Mouse (Mus musculus) left cerebral cortex, postnatal 36 days (tissue): ENCODE results near the gene Zcchc24. TPM values are rescaled to one million over a fixed set of nuclear protein-coding genes. Genes with fewer than 3 reads are reported as not detected.

ENCODE experiments used
- DNase-seq, 2 experiments: peaks; one replicate each; pipeline ENCODE4 v3.0.0; 2021 to 2022; ENCODE audit warnings: low spot score in 2 of 2, mixed read lengths in 1 of 2
- intact Hi-C: fragments of 180-260 bp; cut with DNase I; formaldehyde crosslinking; loops from one replicate; pipeline ENCODE4 v1.15.1; 2025
- total RNA-seq, 2 experiments: library from RNA; stranded (reverse); gene quantifications; 2 replicates each; pipeline ENCODE4 v1.2.3; 2021

The Zcchc24 gene
- total RNA-seq, 2 experiments from 2014 or later: 49.1 to 49.7 TPM

DNA sequence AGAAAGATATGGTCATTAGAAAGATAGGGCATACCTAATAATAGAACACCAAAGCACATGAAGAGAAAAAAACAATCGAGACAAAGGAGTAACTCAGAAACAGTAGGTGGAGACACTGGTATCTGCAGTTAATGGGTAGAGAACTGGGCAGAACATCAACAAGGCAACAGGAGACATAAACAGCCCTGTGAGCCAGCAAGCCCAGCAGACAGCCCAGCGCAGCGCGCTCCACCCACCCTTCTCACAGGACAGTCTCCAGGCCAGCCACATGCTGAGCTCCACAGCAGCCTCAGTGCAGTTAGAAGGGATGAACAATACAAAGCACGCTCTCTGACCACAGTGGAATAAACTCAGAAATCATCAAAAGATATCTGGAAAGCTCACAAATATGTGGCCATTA is 15.8 kb downstream of the Zcchc24 start:
- intact Hi-C loops: no loop called here
- DNase-seq: no peak

DNA sequence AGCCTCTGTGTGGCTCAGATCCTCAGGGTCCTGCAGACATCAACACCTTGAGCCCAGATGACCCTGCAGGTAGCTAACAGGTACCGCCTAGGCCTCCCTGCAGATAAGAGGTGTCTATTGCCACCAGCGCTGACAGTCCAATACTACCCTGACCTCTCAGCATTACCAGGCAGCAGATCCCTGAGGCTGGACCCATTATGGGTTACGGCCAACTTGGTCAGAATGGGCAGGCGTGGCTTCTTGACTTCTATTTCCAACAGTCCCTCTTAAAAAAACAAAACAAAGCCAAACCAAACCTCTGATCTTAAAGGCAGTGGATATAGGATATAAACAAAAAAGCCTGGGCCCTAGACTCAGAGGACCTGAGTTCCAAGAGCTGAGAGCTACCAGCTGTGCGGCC is 17.8 kb downstream of the Zcchc24 start:
- intact Hi-C loops: no loop called here
- no peak for DNase-seq

DNA sequence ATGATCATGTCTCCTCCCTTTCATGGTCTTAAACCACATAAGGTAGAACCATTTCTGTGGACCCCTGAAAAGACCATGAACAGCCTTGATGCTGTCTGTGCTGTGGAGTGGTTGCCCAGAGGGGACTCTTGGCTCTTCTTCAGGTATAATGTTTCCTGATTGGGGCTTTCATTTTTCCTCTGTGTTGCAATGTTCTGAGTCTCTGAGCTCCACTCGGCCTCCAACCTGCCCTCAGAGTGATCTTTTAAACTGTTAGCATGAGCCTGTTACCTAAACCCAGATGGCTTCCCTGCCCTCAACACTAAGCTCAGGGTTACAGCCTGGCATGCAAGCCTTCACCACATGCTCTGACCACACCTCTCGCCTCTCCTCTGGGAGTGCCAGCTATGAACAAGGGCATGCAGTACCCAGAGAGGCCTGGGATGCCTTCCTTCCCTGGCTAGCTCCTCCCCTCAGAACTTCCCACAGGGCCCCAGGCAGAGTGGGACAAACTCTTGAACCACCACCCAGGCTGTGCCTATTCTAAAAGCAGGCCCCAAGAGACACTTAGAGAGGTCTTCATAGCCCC is 18.3 kb downstream of the Zcchc24 start:
- intact Hi-C loops: no loop called here
- no peak for DNase-seq

DNA sequence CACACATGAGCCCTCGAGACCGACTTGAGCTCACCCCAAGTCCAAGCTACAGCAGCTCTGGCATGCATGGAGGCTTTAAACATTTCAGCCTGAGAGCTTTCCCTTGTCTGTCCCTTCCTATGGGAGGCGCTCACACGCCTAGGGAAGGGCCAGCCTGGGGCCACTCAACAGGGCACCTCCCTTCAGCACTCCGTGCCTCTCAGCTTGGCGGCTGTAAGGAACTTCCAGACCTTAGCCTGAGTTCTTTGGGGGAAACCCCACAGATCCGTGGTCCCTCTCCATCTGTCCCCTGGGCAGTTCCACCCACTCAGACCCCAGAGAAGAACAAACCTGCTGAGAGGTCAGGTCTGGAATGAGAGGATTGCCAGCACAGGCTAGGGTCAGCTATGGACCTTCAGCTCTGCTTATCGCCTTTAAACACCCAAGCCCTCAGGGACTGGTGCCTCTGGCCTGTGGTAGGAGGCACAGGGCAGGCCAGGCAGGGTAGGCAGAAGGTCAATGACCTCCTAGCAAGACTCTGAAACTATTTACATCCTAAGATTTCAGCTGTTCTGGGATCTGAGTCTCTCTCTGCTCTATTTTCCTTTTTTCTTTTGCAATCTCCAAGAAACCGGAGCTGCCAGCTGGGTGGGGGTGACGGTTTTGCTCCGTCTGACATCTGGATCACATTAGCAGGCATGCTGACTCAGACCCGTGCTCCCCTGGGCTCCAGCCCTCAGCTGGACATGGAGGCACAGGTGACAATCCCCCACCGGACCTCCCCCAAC is 19.5 kb downstream of the Zcchc24 start:
- intact Hi-C loops: no loop called here
- DNase-seq: no peak

- intact Hi-C loops: no loop called here
- DNase-seq: no peak
Measured at GRCm38 (mm10) chr14:25747996-25748756, 20.7 kb downstream of the Zcchc24 start.

GRCm38 (mm10) chr14:25746971-25747945 is 21.6 kb downstream of the Zcchc24 start:
- no peak for DNase-seq
- intact Hi-C loops: no loop called here

DNA sequence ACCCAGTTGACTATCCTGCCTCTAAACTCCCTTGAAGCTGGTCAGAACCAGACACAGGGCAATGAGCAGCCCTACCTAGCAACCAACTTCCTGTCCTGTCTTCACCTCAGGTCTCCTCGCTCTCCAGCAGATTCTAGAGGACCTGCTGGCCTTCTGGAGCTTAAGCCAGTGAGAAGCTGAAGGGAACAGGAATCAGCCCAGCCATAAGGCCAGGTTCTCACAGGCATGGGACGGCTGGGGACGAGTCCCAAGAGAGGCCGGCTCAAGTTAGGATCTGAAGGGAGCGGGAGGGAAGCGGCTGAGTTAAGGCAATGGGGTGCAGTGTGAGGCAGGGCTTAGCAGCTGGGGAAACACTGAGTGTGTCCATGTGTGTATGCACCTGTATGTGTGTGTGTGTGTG is 22.5 kb downstream of the Zcchc24 start:
- intact Hi-C loops: no loop called here
- no peak for DNase-seq

DNA sequence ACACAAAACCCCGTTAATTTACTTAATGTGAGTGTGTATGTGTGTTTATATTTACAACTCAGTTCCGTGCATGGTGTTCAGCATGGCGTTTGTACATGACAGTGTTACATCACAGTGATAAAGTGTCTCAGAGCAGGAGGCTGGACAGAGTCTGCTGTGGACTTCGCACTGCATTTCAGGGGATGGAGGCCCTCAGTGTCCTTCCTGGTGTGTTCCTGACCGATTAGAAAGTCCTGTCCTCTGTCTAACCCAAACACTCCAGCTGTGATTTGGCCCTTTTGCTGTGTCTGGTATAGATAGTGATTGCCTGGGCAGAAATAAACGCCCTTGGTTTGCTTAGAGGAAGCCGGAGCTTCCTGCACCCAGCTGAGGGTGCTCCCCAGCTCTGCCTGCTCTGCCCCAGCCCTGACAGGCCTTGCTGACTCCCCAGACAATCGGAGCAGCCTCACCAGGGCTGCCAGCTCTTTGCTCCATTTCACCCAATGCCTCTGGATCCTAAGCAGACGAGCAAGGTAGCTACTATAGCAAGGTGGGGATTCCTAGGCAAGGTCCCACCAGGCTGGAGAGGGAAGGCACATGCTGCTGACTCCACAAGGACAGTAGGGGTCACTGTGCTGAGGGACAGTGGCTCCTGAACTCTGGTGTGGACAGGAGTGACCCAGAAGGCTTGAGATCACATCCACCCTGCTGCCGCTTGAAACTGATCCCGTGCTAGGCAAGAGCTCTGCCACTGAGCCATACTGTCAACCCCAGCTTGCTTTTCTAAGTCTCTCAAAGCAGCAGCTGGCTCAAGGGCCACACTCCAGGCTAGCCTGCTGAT is 23.3 kb downstream of the Zcchc24 start:
- intact Hi-C loops: no loop called here
- no peak for DNase-seq

DNA sequence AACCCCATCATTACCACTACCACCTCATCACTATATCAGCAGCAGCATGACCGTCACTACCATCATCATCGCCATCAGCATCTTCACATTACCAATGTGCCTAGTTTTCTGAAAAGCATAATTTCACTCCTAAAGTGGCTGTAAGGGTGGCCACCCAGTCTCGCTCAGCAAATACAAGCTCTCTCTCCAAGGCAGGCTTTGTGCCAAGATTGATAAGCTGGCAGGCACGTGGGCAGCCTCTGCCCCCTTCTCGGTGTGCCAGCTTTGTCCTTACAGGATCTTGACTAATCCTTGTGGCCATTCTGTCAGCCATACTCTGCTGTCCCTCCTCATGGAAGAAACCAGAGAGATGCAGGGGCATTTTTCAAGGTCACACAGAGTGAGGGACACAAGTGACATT is 25.9 kb downstream of the Zcchc24 start:
- no peak for DNase-seq
- intact Hi-C loops: no loop called here

GRCm38 (mm10) chr14:25741840-25742367 is 26.9 kb downstream of the Zcchc24 start:
- DNase-seq: no peak
- intact Hi-C loops: no loop called here

- no peak for DNase-seq
- intact Hi-C loops: no loop called here
Measured at GRCm38 (mm10) chr14:25741211-25741610, 27.6 kb downstream of the Zcchc24 start.

DNA sequence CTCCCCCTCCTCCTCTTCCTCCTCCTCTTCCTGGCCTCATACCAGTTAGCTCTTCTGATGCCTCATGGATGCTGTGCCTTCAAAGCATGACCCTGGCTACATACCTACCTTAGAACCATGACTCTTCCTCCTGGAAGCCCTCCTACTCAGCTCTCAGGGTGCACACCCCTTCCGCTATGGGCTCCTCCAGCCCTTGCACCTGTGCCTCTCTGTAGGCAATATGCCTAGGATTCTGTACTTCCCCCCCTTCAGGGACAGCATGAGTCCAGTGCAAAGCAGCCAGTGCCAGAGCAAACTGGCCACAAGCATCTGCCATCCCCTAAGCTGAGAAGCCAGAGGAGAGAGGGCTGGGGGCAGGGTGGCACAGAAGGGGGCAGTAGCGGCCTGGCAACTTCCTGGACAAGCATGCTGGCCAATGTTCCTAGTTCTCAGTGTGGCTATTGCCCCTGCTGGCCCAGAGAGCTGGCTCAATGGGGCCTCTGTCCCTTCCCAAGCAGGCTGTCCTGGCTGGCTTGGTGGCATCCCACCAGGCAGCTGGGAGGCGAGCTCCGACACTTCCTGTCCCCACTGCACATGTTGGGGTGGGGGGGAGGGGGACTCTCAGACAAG is 28.8 kb downstream of the Zcchc24 start:
- DNase-seq: peak; percentile 51 to 52
- intact Hi-C loops: no loop called here

GRCm38 (mm10) chr14:25738591-25739001 is 30.2 kb downstream of the Zcchc24 start:
- DNase-seq: no peak
- intact Hi-C loops: no loop called here

DNA sequence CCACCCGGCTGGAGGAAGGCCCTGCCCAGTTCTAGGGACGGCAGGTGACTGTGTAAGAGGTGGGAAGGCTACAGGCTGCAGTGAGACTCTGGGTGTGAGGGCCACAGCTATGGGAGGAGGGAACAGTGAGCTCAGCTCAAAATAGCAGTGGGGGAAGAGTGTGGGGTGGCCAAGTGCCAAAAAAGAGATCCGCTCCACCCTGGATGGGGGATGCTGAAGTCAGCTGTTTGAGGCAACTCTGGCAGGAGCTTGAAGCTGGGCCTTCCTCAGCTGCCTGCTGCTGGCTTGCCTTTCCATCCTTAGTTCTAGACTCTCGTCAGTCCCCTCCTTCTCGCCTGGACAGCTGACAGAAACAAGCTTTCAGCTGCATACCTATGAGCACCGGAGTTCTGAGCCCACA is 32.2 kb downstream of the Zcchc24 start:
- intact Hi-C loops: no loop called here
- peak; percentile 65 to 73 for DNase-seq

GRCm38 (mm10) chr14:25736140-25736539 is 32.7 kb downstream of the Zcchc24 start:
- DNase-seq: no peak
- intact Hi-C loops: no loop called here

GRCm38 (mm10) chr14:25734736-25735716 is 33.8 kb downstream of the Zcchc24 start:
- DNase-seq: no peak
- intact Hi-C loops: no loop called here

- no peak for DNase-seq
- intact Hi-C loops: no loop called here
Measured at GRCm38 (mm10) chr14:25727149-25727510, 41.7 kb downstream of the Zcchc24 start.
